Mouse (Mus musculus): ENCODE data around the gene Pecam1. TPM values are rescaled to one million over a fixed set of nuclear protein-coding genes. Genes with fewer than 3 reads are reported as not detected.

Pecam1 gene
- polyA plus RNA-seq, 1 experiment from 2014 or later, result 69.9 TPM

DNA sequence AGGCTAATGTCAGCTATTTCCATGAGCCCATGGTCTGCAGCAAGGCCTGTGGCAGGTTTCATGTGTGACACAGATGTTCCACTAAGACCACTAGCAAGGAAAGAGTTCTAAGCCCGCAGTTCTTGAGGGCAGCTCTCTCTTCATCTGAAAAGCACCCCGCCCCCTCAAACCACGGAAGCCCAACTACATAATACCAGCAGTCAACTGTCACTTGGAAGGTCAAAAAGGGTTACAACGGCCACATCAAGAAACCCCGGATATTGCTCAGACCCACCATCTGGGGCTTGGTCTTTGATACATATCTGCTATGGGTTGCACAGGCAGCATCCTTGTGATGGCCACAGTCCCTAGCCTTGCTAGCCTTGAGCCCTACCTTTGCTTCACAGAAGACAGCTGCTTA is 62.1 kb downstream of the Pecam1 start:
- Histone ChIP-seq H3K36me3 (ENCODE audit: control insufficient read depth, insufficient read depth, low read length) (peaks cover 21% of the 10 kb centered on the region; the same call in 1 of the 2 replicates), H3K27ac (replicated peaks in 1 of 2; ENCODE audit: control insufficient read depth in 1 of 2, insufficient read depth in 1 of 2, low read depth in 2 of 2, low read length in 2 of 2) (no peak overlapping the region), H3K4me3 (ENCODE audit: control insufficient read depth in 1 of 2, insufficient read depth in 1 of 2, low read depth in 1 of 2, low read length in 2 of 2) (no peak overlapping the region), H3K4me1 (ENCODE audit: control insufficient read depth in 2 of 2, insufficient read depth in 2 of 2, low read length in 2 of 2) (peaks cover 0 to 9% of the 10 kb centered on the region in 2 experiments; a peak in 2 of 4 replicates), H3K27me3 (ENCODE audit: control insufficient read depth, insufficient read depth, low read length) (no peaks in the 10 kb centered on the region), H3K9ac (ENCODE audit: low read length) (no peak overlapping the region), H3K4me2 (ENCODE audit: low read length) (no peak overlapping the region), H3K9me3 (ENCODE audit: control insufficient read depth, low read length) (no peaks in the 10 kb centered on the region)
- ATAC-seq (ENCODE audit: insufficient number of reproducible peaks, insufficient read depth, low FRiP score, low read depth), result no peak
- WGBS, result 73% methylated on average over 5 of the region's 5 CpGs

DNA sequence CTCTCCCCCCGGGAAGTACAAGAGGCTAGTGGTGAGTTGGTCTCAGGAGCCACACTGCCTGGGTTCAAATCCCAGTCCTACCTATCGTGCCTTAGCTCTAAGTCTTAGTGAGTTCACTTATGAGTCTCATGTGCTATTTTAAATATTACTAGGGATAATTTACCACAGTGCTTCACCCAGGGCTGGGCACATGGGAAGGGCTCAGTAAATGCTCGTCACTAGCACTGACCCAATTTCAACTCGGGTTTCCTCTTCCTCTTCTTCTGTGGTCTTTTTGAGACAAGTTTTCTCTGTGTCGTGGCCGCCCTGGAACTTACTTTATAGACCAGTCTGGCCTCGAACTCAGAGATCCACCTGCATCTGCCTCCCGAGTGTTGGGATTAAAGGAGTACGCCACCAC is 63.1 kb downstream of the Pecam1 start:
- Histone ChIP-seq H3K4me3 (ENCODE audit: control insufficient read depth in 1 of 2, insufficient read depth in 1 of 2, low read depth in 1 of 2, low read length in 2 of 2) (no peak overlapping the region), H3K9me3 (ENCODE audit: control insufficient read depth, low read length) (no peaks in the 10 kb centered on the region), H3K27me3 (ENCODE audit: control insufficient read depth, insufficient read depth, low read length) (no peaks in the 10 kb centered on the region), H3K4me2 (ENCODE audit: low read length) (no peak overlapping the region), H3K36me3 (ENCODE audit: control insufficient read depth, insufficient read depth, low read length) (peaks cover 17% of the 10 kb centered on the region; the same call in 1 of the 2 replicates), H3K27ac (replicated peaks in 1 of 2; ENCODE audit: control insufficient read depth in 1 of 2, insufficient read depth in 1 of 2, low read depth in 2 of 2, low read length in 2 of 2) (0 out of 4 replicates have a peak overlapping the region, but pooled peaks of 1 of the 2 experiments have one; percentile 1), H3K9ac (ENCODE audit: low read length) (no peak overlapping the region), H3K4me1 (ENCODE audit: control insufficient read depth in 2 of 2, insufficient read depth in 2 of 2, low read length in 2 of 2) (peaks cover 0 to 9% of the 10 kb centered on the region in 2 experiments; a peak in 2 of 4 replicates)
- ATAC-seq (ENCODE audit: insufficient number of reproducible peaks, insufficient read depth, low FRiP score, low read depth), result no peak
- WGBS, result 89% methylated on average over 9 of the region's 9 CpGs

DNA sequence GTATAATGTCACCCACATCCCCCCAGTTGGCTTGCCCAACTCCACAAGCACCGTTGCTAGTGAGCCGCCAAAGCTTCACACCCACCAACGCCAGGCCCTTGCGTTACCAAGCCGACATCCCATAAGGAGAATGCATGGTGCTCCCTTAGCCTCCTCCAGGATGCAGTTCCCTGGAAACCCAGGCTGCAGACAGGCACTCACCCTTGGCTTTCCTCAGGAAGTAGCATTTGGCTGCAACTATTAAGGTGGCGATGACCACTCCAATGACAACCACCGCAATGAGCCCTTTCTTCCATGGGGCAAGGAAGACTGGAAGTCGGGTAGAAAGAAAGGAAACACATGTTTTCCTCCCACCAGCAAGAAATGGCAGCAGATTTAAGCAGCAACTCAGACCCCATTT is 66.4 kb downstream of the Pecam1 start:
- 81% methylated on average over 8 of the region's 8 CpGs for WGBS
- H3K4me3 ChIP-seq (ENCODE audit: control insufficient read depth in 1 of 2, insufficient read depth in 1 of 2, low read depth in 1 of 2, low read length in 2 of 2), result no peak overlapping the region
- H3K27ac ChIP-seq (replicated peaks in 1 of 2; ENCODE audit: control insufficient read depth in 1 of 2, insufficient read depth in 1 of 2, low read depth in 2 of 2, low read length in 2 of 2), result no peak overlapping the region
- H3K9ac ChIP-seq (ENCODE audit: low read length), result no peak overlapping the region
- H3K4me2 ChIP-seq (ENCODE audit: low read length), result no peak overlapping the region
- H3K36me3 ChIP-seq (ENCODE audit: control insufficient read depth, insufficient read depth, low read length), result 0 out of 2 replicates have a peak, but pooled peaks cover 10% of the 10 kb centered on the region
- H3K4me1 ChIP-seq (ENCODE audit: control insufficient read depth in 2 of 2, insufficient read depth in 2 of 2, low read length in 2 of 2), result peaks cover 8 to 10% of the 10 kb centered on the region in 2 experiments; a peak in 3 of 4 replicates
- no peak for ATAC-seq (ENCODE audit: insufficient number of reproducible peaks, insufficient read depth, low FRiP score, low read depth)
- no peaks in the 10 kb centered on the region for H3K27me3 ChIP-seq (ENCODE audit: control insufficient read depth, insufficient read depth, low read length)
- H3K9me3 ChIP-seq (ENCODE audit: control insufficient read depth, low read length), result no peaks in the 10 kb centered on the region

DNA sequence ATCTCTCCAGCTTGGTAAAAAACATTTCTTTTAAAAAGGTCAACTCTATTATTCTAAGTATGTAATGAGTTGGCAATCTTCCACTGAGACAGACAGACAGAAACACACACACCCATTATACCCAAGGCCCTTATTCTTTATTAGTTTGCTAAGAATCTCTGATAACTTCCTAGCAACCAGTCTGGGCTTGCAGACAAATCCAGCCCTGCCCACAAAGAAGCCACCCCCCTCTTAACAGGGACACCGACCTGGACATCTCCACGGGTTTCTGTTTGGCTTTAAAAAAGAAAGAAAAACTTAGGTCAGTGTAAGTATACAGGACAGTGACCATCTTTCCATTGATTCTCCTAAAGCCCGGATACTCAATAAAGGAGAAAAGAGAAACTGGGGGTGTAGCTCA is 67.1 kb downstream of the Pecam1 start:
- H3K4me2 ChIP-seq (ENCODE audit: low read length), result no peak overlapping the region
- ATAC-seq (ENCODE audit: insufficient number of reproducible peaks, insufficient read depth, low FRiP score, low read depth), result no peak
- WGBS, result 65% methylated on average over 3 of the region's 3 CpGs
- no peak overlapping the region for H3K9ac ChIP-seq (ENCODE audit: low read length)
- peaks cover 13% of the 10 kb centered on the region; the same call in 1 of the 2 replicates for H3K36me3 ChIP-seq (ENCODE audit: control insufficient read depth, insufficient read depth, low read length)
- peaks cover 7 to 14% of the 10 kb centered on the region in 2 experiments for H3K4me1 ChIP-seq (ENCODE audit: control insufficient read depth in 2 of 2, insufficient read depth in 2 of 2, low read length in 2 of 2)
- H3K4me3 ChIP-seq (ENCODE audit: control insufficient read depth in 1 of 2, insufficient read depth in 1 of 2, low read depth in 1 of 2, low read length in 2 of 2), result no peak overlapping the region
- H3K27me3 ChIP-seq (ENCODE audit: control insufficient read depth, insufficient read depth, low read length), result no peaks in the 10 kb centered on the region
- H3K27ac ChIP-seq (replicated peaks in 1 of 2; ENCODE audit: control insufficient read depth in 1 of 2, insufficient read depth in 1 of 2, low read depth in 2 of 2, low read length in 2 of 2), result no peak overlapping the region
- no peaks in the 10 kb centered on the region for H3K9me3 ChIP-seq (ENCODE audit: control insufficient read depth, low read length)

DNA sequence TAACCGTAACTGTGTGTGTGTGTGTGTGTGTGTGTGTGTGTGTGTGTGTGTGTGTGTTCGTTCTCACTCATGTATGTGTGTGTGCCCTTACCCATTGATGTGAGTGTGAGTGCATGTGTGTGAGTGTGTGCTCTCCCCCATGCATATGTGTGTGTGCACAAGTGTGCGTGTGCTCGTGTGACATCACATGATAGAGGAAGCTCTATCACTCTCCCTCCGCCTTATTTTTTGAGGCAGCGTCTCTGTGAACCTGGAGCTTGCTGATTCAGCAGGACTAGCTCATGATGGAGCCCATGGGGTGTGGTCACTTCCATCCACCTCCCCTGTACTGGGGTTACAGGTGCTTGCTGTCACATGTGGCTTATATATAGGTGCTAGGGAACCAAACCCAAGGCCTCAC is 69.3 kb downstream of the Pecam1 start:
- Histone ChIP-seq H3K27me3 (ENCODE audit: control insufficient read depth, insufficient read depth, low read length) (no peaks in the 10 kb centered on the region), H3K4me1 (ENCODE audit: control insufficient read depth in 2 of 2, insufficient read depth in 2 of 2, low read length in 2 of 2) (peaks cover 20 to 28% of the 10 kb centered on the region in 2 experiments), H3K9ac (ENCODE audit: low read length) (no peak overlapping the region), H3K36me3 (ENCODE audit: control insufficient read depth, insufficient read depth, low read length) (peaks cover 13% of the 10 kb centered on the region; the same call in 1 of the 2 replicates), H3K9me3 (ENCODE audit: control insufficient read depth, low read length) (no peaks in the 10 kb centered on the region), H3K4me3 (ENCODE audit: control insufficient read depth in 1 of 2, insufficient read depth in 1 of 2, low read depth in 1 of 2, low read length in 2 of 2) (no peak overlapping the region), H3K4me2 (ENCODE audit: low read length) (no peak overlapping the region), H3K27ac (replicated peaks in 1 of 2; ENCODE audit: control insufficient read depth in 1 of 2, insufficient read depth in 1 of 2, low read depth in 2 of 2, low read length in 2 of 2) (no peak overlapping the region)
- 85% methylated on average over 6 of the region's 6 CpGs for WGBS
- ATAC-seq (ENCODE audit: insufficient number of reproducible peaks, insufficient read depth, low FRiP score, low read depth), result no peak

DNA sequence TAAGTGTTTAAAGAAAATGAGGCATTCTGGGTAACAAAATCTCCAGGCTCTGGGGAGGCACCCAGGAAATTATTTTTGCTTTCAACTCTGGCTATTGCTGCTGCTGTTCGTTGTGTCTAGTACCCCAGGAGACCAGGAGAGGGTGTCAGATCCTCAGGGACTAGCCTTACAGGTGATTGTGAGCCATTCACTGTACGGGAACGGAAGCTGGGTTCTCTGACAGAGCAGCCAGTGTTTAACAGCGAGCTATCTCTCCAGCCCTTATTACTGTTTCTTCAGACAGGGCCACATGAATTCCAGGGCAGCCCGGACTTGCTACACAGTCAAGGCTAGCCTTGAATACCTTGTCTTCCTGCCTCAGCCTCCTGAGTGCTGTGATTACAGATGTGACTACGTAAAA is 70.6 kb downstream of the Pecam1 start:
- Histone ChIP-seq H3K27me3 (ENCODE audit: control insufficient read depth, insufficient read depth, low read length) (no peaks in the 10 kb centered on the region), H3K9ac (ENCODE audit: low read length) (no peak overlapping the region), H3K9me3 (ENCODE audit: control insufficient read depth, low read length) (no peaks in the 10 kb centered on the region), H3K4me3 (ENCODE audit: control insufficient read depth in 1 of 2, insufficient read depth in 1 of 2, low read depth in 1 of 2, low read length in 2 of 2) (no peak overlapping the region), H3K27ac (replicated peaks in 1 of 2; ENCODE audit: control insufficient read depth in 1 of 2, insufficient read depth in 1 of 2, low read depth in 2 of 2, low read length in 2 of 2) (no peak overlapping the region), H3K36me3 (ENCODE audit: control insufficient read depth, insufficient read depth, low read length) (peaks cover 13% of the 10 kb centered on the region; the same call in 1 of the 2 replicates), H3K4me2 (ENCODE audit: low read length) (no peak overlapping the region), H3K4me1 (ENCODE audit: control insufficient read depth in 2 of 2, insufficient read depth in 2 of 2, low read length in 2 of 2) (peaks cover 25 to 39% of the 10 kb centered on the region in 2 experiments)
- no peak for ATAC-seq (ENCODE audit: insufficient number of reproducible peaks, insufficient read depth, low FRiP score, low read depth)
- 42% methylated on average over 6 of the region's 6 CpGs for WGBS

DNA sequence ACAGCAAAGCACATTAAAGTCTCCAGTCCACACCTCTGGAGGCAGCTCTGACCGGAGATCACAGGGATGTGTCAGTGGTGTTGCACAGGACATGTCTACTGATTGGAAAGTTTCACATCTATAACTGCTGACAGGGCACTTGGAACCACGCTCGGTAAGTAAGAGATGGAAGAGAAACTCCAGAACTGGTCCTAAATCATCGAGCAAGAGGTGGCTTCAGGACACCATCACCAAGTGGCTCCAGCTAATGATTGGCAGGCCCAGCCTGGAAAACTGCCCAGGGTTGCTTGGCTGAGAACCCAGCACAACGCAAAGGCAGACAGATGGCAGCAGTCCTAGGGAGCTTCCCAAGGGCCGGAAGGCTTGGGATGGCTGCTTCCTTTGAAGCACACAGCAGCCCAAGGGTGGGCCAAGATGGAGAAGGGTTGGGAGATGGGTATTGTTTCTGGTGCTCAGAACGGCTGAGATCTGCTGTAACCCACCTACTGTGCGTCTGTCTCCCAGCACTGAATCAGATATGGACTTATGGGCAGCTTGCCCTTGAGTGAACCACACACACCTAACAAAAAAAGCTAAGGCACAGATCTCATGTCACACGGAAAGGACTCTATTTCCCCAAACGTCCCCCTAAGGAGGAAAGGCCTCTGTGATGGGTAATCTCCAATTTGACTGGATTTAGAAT is 72.4 kb downstream of the Pecam1 start:
- Histone ChIP-seq H3K4me2 (ENCODE audit: low read length) (no peak overlapping the region), H3K27ac (replicated peaks in 1 of 2; ENCODE audit: control insufficient read depth in 1 of 2, insufficient read depth in 1 of 2, low read depth in 2 of 2, low read length in 2 of 2) (peak overlapping the region; percentile 17 to 51; a peak in 3 of 4 replicates), H3K9ac (ENCODE audit: low read length) (peak overlapping the region; percentile 17; the same call in 1 of the 2 replicates), H3K9me3 (ENCODE audit: control insufficient read depth, low read length) (no peaks in the 10 kb centered on the region), H3K36me3 (ENCODE audit: control insufficient read depth, insufficient read depth, low read length) (peaks cover 13% of the 10 kb centered on the region; the same call in 1 of the 2 replicates), H3K27me3 (ENCODE audit: control insufficient read depth, insufficient read depth, low read length) (no peaks in the 10 kb centered on the region), H3K4me3 (ENCODE audit: control insufficient read depth in 1 of 2, insufficient read depth in 1 of 2, low read depth in 1 of 2, low read length in 2 of 2) (no peak overlapping the region), H3K4me1 (ENCODE audit: control insufficient read depth in 2 of 2, insufficient read depth in 2 of 2, low read length in 2 of 2) (peaks cover 34 to 53% of the 10 kb centered on the region in 2 experiments)
- ATAC-seq (ENCODE audit: insufficient number of reproducible peaks, insufficient read depth, low FRiP score, low read depth), result peak; percentile 64
- 33% methylated on average over 10 of the region's 10 CpGs for WGBS

All from heart, embryonic 14.5 days (tissue).